Mouse (Mus musculus) spleen, adult 2 months (tissue): ENCODE measurements around the gene Stk24.

Source experiments
- CTCF ChIP-seq: fragments of 200-500 bp; IDR thresholded peaks from 2 replicates; pipeline ENCODE4 v1.5.1; 2011; ENCODE audit warnings: mild to moderate bottlenecking, inconsistent platforms; ENCODE audit not compliant: insufficient read depth, insufficient read length, insufficient replicate concordance; ENCODE audit errors: extremely low read depth
- POLR2A ChIP-seq: fragments of 200-500 bp; IDR thresholded peaks from 2 replicates; pipeline ENCODE4 v1.6.1; 2011; ENCODE audit warnings: low read depth, low read length, inconsistent platforms

DNA sequence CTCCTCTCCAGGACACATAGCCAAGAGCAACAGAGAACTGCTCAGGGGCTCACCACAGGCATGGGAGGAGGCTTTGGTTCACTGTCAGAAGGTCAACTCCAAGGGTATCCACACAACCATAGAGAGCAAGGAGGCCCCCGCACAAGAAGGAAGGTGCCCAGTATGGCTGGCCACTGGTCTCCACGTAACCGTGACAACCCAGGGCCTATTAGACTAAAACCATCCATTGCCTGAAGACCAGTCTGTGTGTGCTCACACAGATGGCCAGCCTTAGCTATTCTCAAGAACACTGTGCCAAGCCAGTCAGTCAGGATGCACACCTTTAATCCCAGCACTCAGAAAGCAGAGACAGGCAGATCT is 62.5 kb downstream of the Stk24 start:
- no peak for TF ChIP-seq CTCF
- TF ChIP-seq POLR2A = no peak
